Mouse (Mus musculus) liver, adult 2 months (tissue): Measurements from ENCODE around the gene Gm20388. TPM values are rescaled to one million over a fixed set of nuclear protein-coding genes. Genes with fewer than 3 reads are reported as not detected.

ENCODE experiments used
- DNase-seq: peaks from one replicate; pipeline ENCODE4 v3.0.0-alpha.2; 2011; ENCODE audit warnings: low read depth, low spot score; ENCODE audit errors: extremely low read depth
- H3K27ac ChIP-seq: fragments of 200-500 bp; replicated peaks from 2 replicates; pipeline ENCODE4 v1.5.1; 2012; ENCODE audit warnings: low read depth, mild to moderate bottlenecking, control low read depth, inconsistent platforms, low read length; ENCODE audit not compliant: insufficient read depth
- H3K27me3 ChIP-seq: fragments of 200-500 bp; 2 replicates; pipeline ENCODE4 v1.6.1; 2012; ENCODE audit warnings: mild to moderate bottlenecking, moderate library complexity, low read length, inconsistent platforms; ENCODE audit not compliant: control insufficient read depth, insufficient read depth
- H3K36me3 ChIP-seq: fragments of 200-500 bp; 2 replicates; pipeline ENCODE4 v1.6.1; 2012; ENCODE audit warnings: low read length, inconsistent platforms; ENCODE audit not compliant: control insufficient read depth, insufficient read depth
- H3K4me1 ChIP-seq: fragments of 200-500 bp; 2 replicates; pipeline ENCODE4 v1.6.1; 2011; ENCODE audit warnings: low read length; ENCODE audit not compliant: control insufficient read depth, insufficient read depth
- H3K4me3 ChIP-seq: fragments of 200-500 bp; 2 replicates; pipeline ENCODE4 v1.5.1; 2011; ENCODE audit warnings: low read depth, mild to moderate bottlenecking, control low read depth, low read length, moderate library complexity; ENCODE audit not compliant: insufficient read depth
- H3K79me2 ChIP-seq: fragments of 200-500 bp; 2 replicates; pipeline ENCODE4 v1.6.1; 2012; ENCODE audit warnings: inconsistent platforms, mild to moderate bottlenecking, low read length, moderate library complexity; ENCODE audit not compliant: control insufficient read depth, insufficient read depth
- H3K9ac ChIP-seq: fragments of 200-500 bp; 2 replicates; pipeline ENCODE4 v1.6.1; 2012; ENCODE audit warnings: low read depth, mild to moderate bottlenecking, control low read depth, inconsistent platforms, low read length
- CTCF ChIP-seq: fragments of 200-500 bp; IDR thresholded peaks from 2 replicates; pipeline ENCODE4 v1.5.1; 2011; ENCODE audit warnings: low read depth, low read length, control low read depth
- POLR2A ChIP-seq: fragments of 200-500 bp; IDR thresholded peaks from 2 replicates; pipeline ENCODE4 v1.6.1; 2011; ENCODE audit warnings: low read length, control low read depth; ENCODE audit not compliant: insufficient read depth; ENCODE audit errors: extremely low read depth
- WGBS: fragments of 180-500 bp; shearing (Covaris S2); methylation state at CpG from one replicate; pipeline ENCODE4 v1.1.7; 2018; 5-methylcytosine and 5-hydroxymethylcytosine counted together
- polyA plus RNA-seq: library from polyadenylated mRNA; depleted of rRNA; stranded (reverse); fragments of >200 nt; gene quantifications from 2 replicates; pipeline ENCODE4 v1.2.3, GENCODE M21; 2012
- total RNA-seq: library from RNA; depleted of rRNA; stranded (reverse); fragments of >200 nt; gene quantifications from 2 replicates; pipeline ENCODE4 v1.2.3, GENCODE M21; 2014

The Gm20388 gene
- total and polyA plus RNA-seq, 2 experiments: 6.4 to 19.9 TPM

DNA sequence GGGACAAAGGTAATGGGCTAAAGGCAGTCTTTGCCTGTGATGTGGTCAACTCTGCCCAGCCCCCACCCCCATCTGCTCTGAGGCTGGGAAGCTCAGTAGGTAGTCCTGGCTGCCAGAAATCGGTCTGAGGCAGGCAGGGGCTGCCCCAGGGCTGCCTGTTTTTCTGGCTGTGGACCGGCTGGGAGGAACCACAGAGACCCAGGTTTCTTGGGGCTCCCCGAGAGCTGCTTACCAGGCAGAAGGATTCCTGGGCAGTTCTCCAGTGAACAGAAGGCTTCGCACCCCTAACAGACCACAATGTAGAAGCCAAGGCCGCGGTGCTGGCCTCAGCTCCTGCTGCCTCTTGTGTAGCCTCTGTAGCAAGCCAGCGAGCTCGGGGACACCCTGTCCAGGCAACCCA, 2239.0 kb downstream of the Gm20388 start:
- no peak overlapping the region for H3K9ac ChIP-seq
- no peak overlapping the region for H3K27ac ChIP-seq
- H3K27me3 ChIP-seq: no peaks in the 10 kb centered on the region
- TF ChIP-seq CTCF (no peak), POLR2A (no peak)
- no peaks in the 10 kb centered on the region for H3K36me3 ChIP-seq
- H3K4me1 ChIP-seq: no peaks in the 10 kb centered on the region
- no peak overlapping the region for H3K4me3 ChIP-seq
- WGBS: 83% methylated on average over 8 of the region's 8 CpGs
- no peaks in the 10 kb centered on the region for H3K79me2 ChIP-seq
- DNase-seq: no peak

DNA sequence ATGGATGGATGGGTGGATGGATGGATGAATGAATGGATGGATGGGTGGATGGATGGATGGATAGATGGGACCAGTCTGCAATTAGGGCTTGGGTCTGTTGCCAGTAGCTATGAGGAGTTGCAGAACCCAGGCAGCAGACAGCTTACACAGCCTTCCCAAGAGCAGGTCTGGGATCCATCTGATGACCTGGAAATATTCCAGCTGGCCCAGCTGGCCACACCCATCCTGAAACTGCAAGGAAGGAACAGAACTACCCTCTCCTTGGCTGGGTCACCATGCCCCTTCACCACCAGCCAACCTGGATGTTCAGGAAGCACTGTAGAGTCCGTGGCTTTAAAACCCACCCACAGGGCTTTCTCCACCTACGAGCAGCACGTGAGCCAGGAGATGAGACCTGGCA, 2240.9 kb downstream of the Gm20388 start:
- no peak overlapping the region for H3K4me3 ChIP-seq
- WGBS: 82% methylated on average over 3 of the region's 3 CpGs

DNA sequence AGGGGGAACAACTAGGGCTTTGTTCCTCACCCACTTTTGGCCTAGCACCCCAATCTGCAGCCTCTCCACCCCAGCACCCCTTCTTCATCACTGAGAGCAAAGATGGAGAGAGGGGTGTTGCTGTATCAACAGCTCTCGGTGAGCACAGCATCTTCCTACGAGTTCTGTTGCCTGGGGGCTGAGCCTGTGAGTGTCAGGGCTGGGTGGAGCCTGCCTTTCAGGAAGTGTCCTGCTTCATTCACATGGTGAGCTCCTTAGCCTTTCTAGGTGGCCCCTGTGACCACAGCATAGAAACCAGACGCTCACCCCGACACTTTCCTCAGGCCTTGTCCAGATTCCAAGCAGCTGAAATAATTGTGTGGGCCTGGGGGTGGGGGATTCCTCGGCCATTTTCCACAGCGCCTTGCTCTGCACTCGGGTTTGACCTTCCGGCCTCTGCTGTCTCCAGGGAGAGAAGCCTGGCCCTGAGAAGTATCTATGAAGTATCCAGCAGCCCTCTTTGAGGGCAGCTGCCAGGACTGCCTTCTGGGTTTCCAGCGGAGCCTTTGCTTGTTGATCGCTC, 2244.5 kb downstream of the Gm20388 start:
- no peaks in the 10 kb centered on the region for H3K79me2 ChIP-seq
- no peaks in the 10 kb centered on the region for H3K27me3 ChIP-seq
- TF ChIP-seq CTCF: no peak
- no peak for TF ChIP-seq POLR2A
- no peak for DNase-seq
- WGBS: 68% methylated on average over 10 of the region's 10 CpGs
- no peak overlapping the region for H3K27ac ChIP-seq
- H3K4me1 ChIP-seq: no peaks in the 10 kb centered on the region
- no peak overlapping the region for H3K9ac ChIP-seq
- no peaks in the 10 kb centered on the region for H3K36me3 ChIP-seq
- no peak overlapping the region for H3K4me3 ChIP-seq

More for the DNA sequence above, 2240.9 kb downstream of the Gm20388 start:
- Histone ChIP-seq H3K4me1 (no peaks in the 10 kb centered on the region), H3K9ac (no peak overlapping the region), H3K79me2 (no peaks in the 10 kb centered on the region), H3K27me3 (no peaks in the 10 kb centered on the region), H3K27ac (no peak overlapping the region), H3K36me3 (no peaks in the 10 kb centered on the region)
- DNase-seq: no peak
- no peak for TF ChIP-seq POLR2A
- TF ChIP-seq CTCF: no peak

- Histone ChIP-seq H3K4me1 (no peaks in the 10 kb centered on the region), H3K36me3 (no peaks in the 10 kb centered on the region), H3K27ac (no peak overlapping the region), H3K4me3 (no peak overlapping the region), H3K9ac (no peak overlapping the region), H3K27me3 (no peaks in the 10 kb centered on the region), H3K79me2 (no peaks in the 10 kb centered on the region)
- no peak for TF ChIP-seq POLR2A
- TF ChIP-seq CTCF: no peak
- 84% methylated on average over 9 of the region's 9 CpGs for WGBS
- no peak for DNase-seq
Observed at GRCm38 (mm10) chr8:122155964-122156363, 2245.3 kb downstream of the Gm20388 start.

DNA sequence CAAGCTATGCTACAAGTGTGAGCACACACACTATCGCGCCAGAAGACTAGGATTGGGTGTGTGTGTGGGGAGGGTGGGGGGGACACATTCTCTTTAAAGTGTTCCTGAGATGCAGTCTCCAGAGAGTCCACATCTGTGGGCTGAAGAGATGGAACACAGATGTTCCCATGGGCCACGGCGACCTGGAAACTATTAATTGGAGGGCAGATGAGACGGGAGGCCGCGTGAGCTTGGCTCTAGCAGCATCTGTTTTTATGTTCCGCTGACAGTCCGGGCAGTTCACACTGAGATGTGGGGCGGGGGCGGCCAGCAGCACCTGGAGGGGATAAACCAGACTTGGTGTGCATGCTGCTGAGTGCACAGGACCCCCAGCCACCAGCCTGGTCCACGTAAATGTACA, 2247.0 kb downstream of the Gm20388 start:
- no peak for DNase-seq
- Histone ChIP-seq H3K4me1 (no peaks in the 10 kb centered on the region), H3K36me3 (no peaks in the 10 kb centered on the region), H3K9ac (no peak overlapping the region), H3K4me3 (no peak overlapping the region), H3K27ac (no peak overlapping the region), H3K79me2 (no peaks in the 10 kb centered on the region), H3K27me3 (no peaks in the 10 kb centered on the region)
- TF ChIP-seq CTCF: no peak
- TF ChIP-seq POLR2A: no peak
- 89% methylated on average over 12 of the region's 12 CpGs for WGBS

- TF ChIP-seq CTCF: no peak
- no peak for TF ChIP-seq POLR2A
- no peak overlapping the region for H3K4me3 ChIP-seq
- no peaks in the 10 kb centered on the region for H3K79me2 ChIP-seq
- no peaks in the 10 kb centered on the region for H3K36me3 ChIP-seq
- 75% methylated on average over 5 of the region's 5 CpGs for WGBS
- no peaks in the 10 kb centered on the region for H3K4me1 ChIP-seq
- H3K9ac ChIP-seq: no peak overlapping the region
- no peak overlapping the region for H3K27ac ChIP-seq
- H3K27me3 ChIP-seq: no peaks in the 10 kb centered on the region
- DNase-seq: no peak
Observed at GRCm38 (mm10) chr8:122160165-122160564, 2249.5 kb downstream of the Gm20388 start.
